Mouse (Mus musculus) intestine, embryonic 16.5 days (tissue): Measurements from ENCODE around the gene Sgk1. TPM values are rescaled to one million over a fixed set of nuclear protein-coding genes. Genes with fewer than 3 reads are reported as not detected.
"Not testable (repeated sequence)": the region's sequence is repeated elsewhere in the genome, so short reads cannot be mapped to it uniquely, and the experiment has no call there.

Experiments
- ATAC-seq: fragments of 200-750 bp; cut with Nextera tagmentation; 2 replicates; pipeline ENCODE4 v1.8.0; 2017; ENCODE audit warnings: moderate TSS enrichment, moderate library complexity
- H3K27ac ChIP-seq: fragments of 300-500 bp; sonication (generic); 2 replicates; pipeline ENCODE4 v1.5.1; 2014; ENCODE audit warnings: mild to moderate bottlenecking, low read length
- H3K27me3 ChIP-seq: fragments of 300-500 bp; sonication (generic); replicated peaks from 2 replicates; pipeline ENCODE4 v1.6.1; 2014; ENCODE audit warnings: low read length, control low read depth, mixed read lengths; ENCODE audit not compliant: control insufficient read depth, insufficient read depth
- H3K36me3 ChIP-seq: fragments of 300-500 bp; sonication (generic); 2 replicates; pipeline ENCODE4 v1.6.1; 2014; ENCODE audit warnings: low read length, control low read depth; ENCODE audit not compliant: control insufficient read depth, insufficient read depth
- H3K4me1 ChIP-seq: fragments of 300-500 bp; sonication (generic); 2 replicates; pipeline ENCODE4 v1.6.1; 2014; ENCODE audit warnings: low read length, control low read depth, mixed read lengths; ENCODE audit not compliant: control insufficient read depth, insufficient read depth
- H3K4me2 ChIP-seq: fragments of 300-500 bp; sonication (generic); 2 replicates; pipeline ENCODE4 v1.6.1; 2014; ENCODE audit warnings: low read depth, low read length, control low read depth
- H3K4me3 ChIP-seq: fragments of 300-500 bp; sonication (generic); 2 replicates; pipeline ENCODE4 v1.5.1; 2014; ENCODE audit warnings: mild to moderate bottlenecking, low read length
- H3K9ac ChIP-seq: fragments of 300-500 bp; sonication (generic); 2 replicates; pipeline ENCODE4 v1.6.1; 2014; ENCODE audit warnings: low read depth, low read length
- H3K9me3 ChIP-seq: fragments of 300-500 bp; sonication (generic); 2 replicates; pipeline ENCODE4 v1.6.1; 2016; ENCODE audit warnings: low read length, control low read depth; ENCODE audit not compliant: control insufficient read depth
- WGBS: fragments of 180-500 bp; shearing (Covaris S2); extraction: QIAGEN DNeasy Blood & Tissue Kit; methylation state at CpG from one replicate; pipeline ENCODE4 v1.1.7; 2014; 5-methylcytosine and 5-hydroxymethylcytosine counted together
- polyA plus RNA-seq: library from polyadenylated mRNA; unstranded; fragments of >200 nt; fragmentation: Nextera tagmentation; extraction: Ambion mirVana; gene quantifications from 2 replicates; pipeline ENCODE4 v1.2.1, GENCODE M21; 2015

Gene Sgk1
- polyA plus RNA-seq, 1 experiment from 2014 or later: 35.1 TPM

- 81% methylated on average over 4 of the region's 4 CpGs for WGBS
- no peak for ATAC-seq
- no peak overlapping the region for H3K9ac ChIP-seq
- H3K27ac ChIP-seq: no peak overlapping the region
- H3K27me3 ChIP-seq: no peaks in the 10 kb centered on the region
- H3K4me3 ChIP-seq: no peak overlapping the region
- H3K4me2 ChIP-seq: no peak overlapping the region
- H3K4me1 ChIP-seq: no peaks in the 10 kb centered on the region
- H3K36me3 ChIP-seq: no peaks in the 10 kb centered on the region
- H3K9me3 ChIP-seq: no peaks in the 10 kb centered on the region
Observed at GRCm38 (mm10) chr10:21890293-21890692, 8.3 kb downstream of the Sgk1 start.

DNA sequence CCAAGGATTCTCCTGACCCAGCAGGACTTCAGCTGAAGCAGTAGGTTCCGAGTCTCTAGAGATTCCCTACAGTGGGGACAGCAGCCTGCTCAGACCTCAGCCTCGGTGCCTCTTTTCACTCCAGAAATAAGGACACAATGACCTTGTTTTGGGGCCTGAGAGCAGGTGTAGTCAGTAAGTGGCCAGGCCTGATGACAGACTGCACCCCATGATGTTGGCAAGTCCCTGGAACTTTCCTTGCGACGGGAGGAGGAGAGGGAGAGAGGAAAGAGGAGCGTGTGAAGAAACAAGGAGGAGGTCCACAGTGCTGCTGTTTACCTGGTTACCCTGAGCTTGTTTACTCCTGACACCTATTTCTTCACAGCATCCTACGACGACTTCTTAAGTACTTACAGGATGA is 9.5 kb downstream of the Sgk1 start:
- Histone ChIP-seq H3K36me3 (no peaks in the 10 kb centered on the region), H3K27ac (no peak overlapping the region), H3K9ac (no peak overlapping the region), H3K9me3 (no peaks in the 10 kb centered on the region), H3K4me1 (no peaks in the 10 kb centered on the region), H3K4me3 (no peak overlapping the region), H3K4me2 (no peak overlapping the region), H3K27me3 (no peaks in the 10 kb centered on the region)
- 59% methylated on average over 7 of the region's 7 CpGs for WGBS
- ATAC-seq: no peak

DNA sequence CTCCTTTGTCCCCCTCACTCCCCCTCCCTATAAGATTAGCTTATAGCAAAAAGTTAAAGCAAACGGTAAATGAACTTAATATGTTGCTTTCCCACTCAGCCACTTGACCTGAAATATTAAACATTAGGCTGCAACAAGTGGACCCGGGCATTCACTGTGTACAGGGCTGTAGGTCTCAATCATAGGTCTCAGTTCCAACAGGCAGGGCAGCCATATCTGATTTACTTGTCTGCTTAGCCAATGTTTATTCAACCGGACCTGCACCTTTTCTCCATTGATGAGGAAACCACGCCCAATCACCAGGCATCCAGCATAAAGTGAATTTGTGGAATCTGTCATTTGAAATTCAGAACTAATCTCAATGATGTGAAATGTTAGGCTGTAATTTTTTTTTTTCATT is 10.1 kb downstream of the Sgk1 start:
- WGBS: 46% methylated on average over 4 of the region's 4 CpGs
- no peaks in the 10 kb centered on the region for H3K36me3 ChIP-seq

DNA sequence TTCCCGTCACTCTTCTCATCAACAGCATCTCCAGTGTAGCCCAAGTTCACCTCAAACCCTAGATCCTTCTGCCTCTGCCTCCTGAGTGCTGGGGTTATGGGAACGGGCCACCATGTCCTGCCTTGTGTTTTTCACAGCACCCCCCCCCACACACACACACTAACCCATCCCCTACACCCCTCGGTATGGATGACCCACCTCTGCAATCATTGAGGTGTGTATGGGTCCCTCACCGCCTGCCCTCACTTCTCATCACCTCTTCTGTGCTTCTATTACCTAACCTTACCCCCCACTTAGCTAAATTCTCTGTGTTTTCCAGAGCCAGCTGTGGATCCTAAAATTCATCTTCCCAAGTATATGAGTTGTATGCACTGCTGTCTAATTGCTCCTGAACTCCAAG is 16.4 kb downstream of the Sgk1 start:
- no peak for ATAC-seq
- WGBS: 91% methylated on average over 4 of the region's 4 CpGs

More for the DNA sequence above, 10.1 kb downstream of the Sgk1 start:
- H3K27ac ChIP-seq: no peak overlapping the region
- ATAC-seq: no peak
- H3K27me3 ChIP-seq: no peaks in the 10 kb centered on the region
- no peak overlapping the region for H3K9ac ChIP-seq
- H3K9me3 ChIP-seq: no peaks in the 10 kb centered on the region
- no peaks in the 10 kb centered on the region for H3K4me1 ChIP-seq
- H3K4me2 ChIP-seq: no peak overlapping the region
- H3K4me3 ChIP-seq: no peak overlapping the region

DNA sequence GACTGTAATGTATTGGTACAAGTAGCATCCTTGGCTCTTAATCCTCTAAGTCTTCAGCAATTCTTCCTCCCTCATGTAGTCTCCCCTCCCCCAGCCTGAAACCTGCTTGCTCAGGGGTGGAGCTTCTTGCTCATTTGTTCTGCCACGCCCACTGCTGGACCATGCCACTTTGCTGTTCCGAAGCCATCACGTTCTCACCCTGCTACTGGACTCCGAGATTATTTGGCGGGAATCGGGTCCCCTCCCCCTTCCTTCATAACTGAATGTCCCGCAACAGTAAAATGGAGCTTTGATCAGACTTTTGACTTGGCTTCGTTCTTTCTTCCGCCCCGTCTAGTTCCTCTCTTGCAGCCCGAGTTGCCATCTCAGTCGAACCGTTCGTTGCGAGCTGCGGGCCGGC is 16.9 kb downstream of the Sgk1 start:
- WGBS: 91% methylated on average over 17 of the region's 17 CpGs
- ATAC-seq: not testable (repeated sequence)

More for the DNA sequence above, 16.4 kb downstream of the Sgk1 start:
- Histone ChIP-seq H3K4me1 (no peaks in the 10 kb centered on the region), H3K4me2 (no peak overlapping the region), H3K4me3 (no peak overlapping the region), H3K27me3 (no peaks in the 10 kb centered on the region), H3K27ac (no peak overlapping the region), H3K9ac (no peak overlapping the region), H3K36me3 (no peaks in the 10 kb centered on the region), H3K9me3 (no peaks in the 10 kb centered on the region)

GRCm38 (mm10) chr10:21899397-21899796 is 17.4 kb downstream of the Sgk1 start:
- WGBS: 90% methylated on average over 3 of the region's 3 CpGs
- H3K4me2 ChIP-seq: no peak overlapping the region
- no peak for ATAC-seq
- no peaks in the 10 kb centered on the region for H3K9me3 ChIP-seq
- H3K27me3 ChIP-seq: no peaks in the 10 kb centered on the region
- no peaks in the 10 kb centered on the region for H3K4me1 ChIP-seq
- H3K9ac ChIP-seq: no peak overlapping the region
- H3K36me3 ChIP-seq: no peaks in the 10 kb centered on the region
- no peak overlapping the region for H3K27ac ChIP-seq
- no peak overlapping the region for H3K4me3 ChIP-seq

More for the DNA sequence above, 16.9 kb downstream of the Sgk1 start:
- not testable (repeated sequence) for H3K9me3 ChIP-seq, H3K4me2 ChIP-seq, H3K4me3 ChIP-seq, H3K36me3 ChIP-seq, H3K27ac ChIP-seq, H3K9ac ChIP-seq, H3K27me3 ChIP-seq, H3K4me1 ChIP-seq

GRCm38 (mm10) chr10:21902152-21903140 is 20.5 kb downstream of the Sgk1 start:
- H3K9ac ChIP-seq: no peak overlapping the region
- H3K4me1 ChIP-seq: no peaks in the 10 kb centered on the region
- 88% methylated on average over 10 of the region's 10 CpGs for WGBS
- no peak for ATAC-seq
- H3K27ac ChIP-seq: no peak overlapping the region
- no peaks in the 10 kb centered on the region for H3K36me3 ChIP-seq
- no peak overlapping the region for H3K4me2 ChIP-seq
- H3K27me3 ChIP-seq: no peaks in the 10 kb centered on the region
- H3K4me3 ChIP-seq: no peak overlapping the region
- H3K9me3 ChIP-seq: no peaks in the 10 kb centered on the region

DNA sequence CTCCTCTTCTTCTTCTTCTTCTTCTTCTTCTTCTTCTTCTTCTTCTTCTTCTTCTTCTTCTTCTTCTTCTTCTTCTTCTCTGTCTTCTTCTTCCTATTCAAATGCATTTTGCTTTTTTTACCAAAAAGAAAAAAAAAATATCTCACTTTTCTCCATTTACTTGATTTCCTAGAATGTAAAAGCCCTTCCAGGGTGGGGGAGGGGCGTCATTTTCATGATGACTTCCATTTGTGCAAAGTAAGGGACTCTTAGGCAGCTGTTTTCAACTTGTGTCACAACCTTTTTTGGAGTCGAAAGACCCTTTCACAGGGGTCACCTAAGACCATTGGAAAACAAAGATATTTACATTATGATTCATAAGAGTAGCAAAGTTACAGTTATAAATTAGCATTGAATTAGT is 22.2 kb downstream of the Sgk1 start:
- 75% methylated on average over 2 of the region's 2 CpGs for WGBS
- no peak for ATAC-seq
- Histone ChIP-seq H3K4me3 (no peak overlapping the region), H3K9ac (no peak overlapping the region), H3K9me3 (no peaks in the 10 kb centered on the region), H3K27ac (no peak overlapping the region), H3K4me2 (no peak overlapping the region), H3K27me3 (no peaks in the 10 kb centered on the region), H3K4me1 (no peaks in the 10 kb centered on the region; the same call in 1 of the 2 replicates), H3K36me3 (no peaks in the 10 kb centered on the region)

- Histone ChIP-seq H3K36me3 (no peaks in the 10 kb centered on the region), H3K4me3 (no peak overlapping the region), H3K9me3 (no peaks in the 10 kb centered on the region), H3K4me1 (no peaks in the 10 kb centered on the region; the same call in 1 of the 2 replicates), H3K9ac (no peak overlapping the region), H3K4me2 (no peak overlapping the region), H3K27me3 (no peaks in the 10 kb centered on the region), H3K27ac (no peak overlapping the region)
- ATAC-seq: no peak
- 97% methylated on average over 1 of the region's 1 CpGs for WGBS
Observed at GRCm38 (mm10) chr10:21905616-21906015, 23.6 kb downstream of the Sgk1 start.
